Mouse (Mus musculus) bone marrow macrophage, adult 2 months (primary cell): Measurements from ENCODE around the gene Fuk.
"Not testable (repeated sequence)": the region's sequence is repeated elsewhere in the genome, so short reads cannot be mapped to it uniquely, and the experiment has no call there.

Source experiments
- CTCF ChIP-seq: IDR thresholded peaks from 2 replicates; pipeline ENCODE4 v1.5.1; 2012; ENCODE audit warnings: low read depth, mild to moderate bottlenecking, low read length, moderate library complexity
- POLR2A ChIP-seq: IDR thresholded peaks from 2 replicates; pipeline ENCODE4 v1.6.1; 2012; ENCODE audit warnings: mild to moderate bottlenecking, low read depth, low read length, borderline replicate concordance

- not testable (repeated sequence) for TF ChIP-seq POLR2A, CTCF
These were observed 27.4 kb upstream of the Fuk start for GRCm38 (mm10) chr8:110929672-110930071.
